Mouse (Mus musculus) limb, embryonic 13.5 days (tissue): ENCODE data around the gene Hist1h3i. TPM values are rescaled to one million over a fixed set of nuclear protein-coding genes. Genes with fewer than 3 reads are reported as not detected.
"Not testable (repeated sequence)": the region's sequence is repeated elsewhere in the genome, so short reads cannot be mapped to it uniquely, and the experiment has no call there.

Experiments
- ATAC-seq: fragments of 200-750 bp; cut with Nextera tagmentation; 2 replicates; pipeline ENCODE4 v1.8.0; 2017; ENCODE audit warnings: low read depth, moderate number of reproducible peaks, moderate TSS enrichment; ENCODE audit not compliant: low FRiP score
- H3K27ac ChIP-seq: fragments of 300-500 bp; sonication (generic); 2 replicates; pipeline ENCODE4 v1.5.1; 2015; ENCODE audit warnings: inconsistent platforms, mild to moderate bottlenecking, moderate library complexity
- H3K27me3 ChIP-seq: fragments of 300-500 bp; sonication (generic); 2 replicates; pipeline ENCODE4 v1.6.1; 2015; ENCODE audit warnings: mild to moderate bottlenecking, inconsistent platforms
- H3K36me3 ChIP-seq: fragments of 300-500 bp; sonication (generic); 2 replicates; pipeline ENCODE4 v1.6.1; 2015; ENCODE audit warnings: inconsistent platforms, mild to moderate bottlenecking, moderate library complexity
- H3K4me1 ChIP-seq: fragments of 300-500 bp; sonication (generic); 2 replicates; pipeline ENCODE4 v1.6.1; 2015; ENCODE audit warnings: inconsistent platforms
- H3K4me2 ChIP-seq: fragments of 300-500 bp; sonication (generic); replicated peaks from 2 replicates; pipeline ENCODE4 v1.6.1; 2015; ENCODE audit warnings: inconsistent platforms, mild to moderate bottlenecking, moderate library complexity
- H3K4me3 ChIP-seq: fragments of 300-500 bp; sonication (generic); 2 replicates; pipeline ENCODE4 v1.5.1; 2015; ENCODE audit warnings: moderate library complexity, mild to moderate bottlenecking, inconsistent platforms
- H3K9ac ChIP-seq: fragments of 300-500 bp; sonication (generic); 2 replicates; pipeline ENCODE4 v1.6.1; 2015; ENCODE audit warnings: mild to moderate bottlenecking, inconsistent platforms
- H3K9me3 ChIP-seq: fragments of 300-500 bp; sonication (generic); 2 replicates; pipeline ENCODE4 v1.6.1; 2016; ENCODE audit warnings: inconsistent platforms
- WGBS: fragments of 180-500 bp; shearing (Covaris S2); methylation state at CpG from one replicate; pipeline ENCODE4 v1.1.7; 2015; 5-methylcytosine and 5-hydroxymethylcytosine counted together
- polyA plus RNA-seq: library from polyadenylated mRNA; unstranded; fragments of >200 nt; fragmentation: Nextera tagmentation; extraction: Ambion mirVana; gene quantifications from 2 replicates; pipeline ENCODE4 v1.2.1, GENCODE M21; 2015

The Hist1h3i gene
- polyA plus RNA-seq, 1 experiment from 2014 or later: 146 TPM

GRCm38 (mm10) chr13:21790601-21791283, 7.6 kb upstream of the Hist1h3i start:
- no peak for ATAC-seq
- Histone ChIP-seq H3K9me3 (no peaks in the 10 kb centered on the region), H3K4me2 (peak overlapping the region; percentile 46), H3K27ac (0 out of 2 replicates have a peak overlapping the region, but pooled peaks have one; percentile 28), H3K27me3 (no peaks in the 10 kb centered on the region), H3K9ac (peak overlapping the region; percentile 35; the same call in 1 of the 2 replicates), H3K4me3 (peak overlapping the region; percentile 15; the same call in 1 of the 2 replicates), H3K36me3 (no peaks in the 10 kb centered on the region), H3K4me1 (peaks cover 21% of the 10 kb centered on the region)
- 14% methylated on average over 18 of the region's 18 CpGs for WGBS

GRCm38 (mm10) chr13:21789925-21790324, 6.8 kb upstream of the Hist1h3i start:
- no peak overlapping the region for H3K4me3 ChIP-seq
- no peak overlapping the region for H3K27ac ChIP-seq
- 57% methylated on average over 6 of the region's 6 CpGs for WGBS
- peaks cover 24% of the 10 kb centered on the region for H3K4me1 ChIP-seq
- ATAC-seq: no peak
- no peaks in the 10 kb centered on the region for H3K9me3 ChIP-seq
- H3K4me2 ChIP-seq: no peak overlapping the region
- H3K27me3 ChIP-seq: no peaks in the 10 kb centered on the region
- H3K9ac ChIP-seq: no peak overlapping the region
- no peaks in the 10 kb centered on the region for H3K36me3 ChIP-seq

- Histone ChIP-seq H3K4me2 (peak overlapping the region; percentile 65), H3K27me3 (no peaks in the 10 kb centered on the region), H3K4me3 (peak overlapping the region; percentile 34), H3K4me1 (peaks cover 33% of the 10 kb centered on the region), H3K9me3 (no peaks in the 10 kb centered on the region), H3K36me3 (no peaks in the 10 kb centered on the region), H3K27ac (peak overlapping the region; percentile 77), H3K9ac (peak overlapping the region; percentile 51; the same call in 1 of the 2 replicates)
- WGBS: 15% methylated on average over 14 of the region's 21 CpGs
- ATAC-seq: no peak
Measured at GRCm38 (mm10) chr13:21787760-21788593, 4.8 kb upstream of the Hist1h3i start.

GRCm38 (mm10) chr13:21786899-21787629, 3.9 kb upstream of the Hist1h3i start, which contains the start of the genes Hist1h2an and Hist1h2bp:
Gene Hist1h2an, minus strand, starts transcription at chr13:21787218.
Gene Hist1h2bp, plus strand, starts transcription at chr13:21787461.
- Histone ChIP-seq H3K4me2 (peak within 1 kb of the TSS; percentile 65), H3K4me1 (peaks cover 40% of the 10 kb centered on the region), H3K27ac (peak within 1 kb of the TSS; percentile 85), H3K9ac (peak within 1 kb of the TSS; percentile 67), H3K4me3 (peak within 1 kb of the TSS; percentile 43)
- not testable (repeated sequence) for H3K27me3 ChIP-seq, H3K36me3 ChIP-seq, H3K9me3 ChIP-seq
- under 1% methylated on average over 42 of the region's 63 CpGs for WGBS
- peak; percentile 95 for ATAC-seq

- H3K27me3 ChIP-seq: no peaks in the 10 kb centered on the region
- H3K36me3 ChIP-seq: no peaks in the 10 kb centered on the region
- ATAC-seq: no peak
- 9% methylated on average over 8 of the region's 8 CpGs for WGBS
- peak overlapping the region; percentile 85 for H3K27ac ChIP-seq
- H3K4me2 ChIP-seq: peak overlapping the region; percentile 65
- no peaks in the 10 kb centered on the region for H3K9me3 ChIP-seq
- peak overlapping the region; percentile 43 for H3K4me3 ChIP-seq
- peaks cover 40% of the 10 kb centered on the region for H3K4me1 ChIP-seq
- peak overlapping the region; percentile 67 for H3K9ac ChIP-seq
Measured at GRCm38 (mm10) chr13:21786189-21786898, 3.2 kb upstream of the Hist1h3i start.

- Histone ChIP-seq H3K4me1 (peaks cover 37% of the 10 kb centered on the region), H3K4me2 (peak overlapping the region; percentile 80), H3K4me3 (peak overlapping the region; percentile 49), H3K27me3 (no peaks in the 10 kb centered on the region), H3K9ac (peak overlapping the region; percentile 77), H3K36me3 (no peaks in the 10 kb centered on the region), H3K27ac (peak overlapping the region; percentile 87), H3K9me3 (no peaks in the 10 kb centered on the region)
- WGBS: 30% methylated on average over 6 of the region's 6 CpGs
- no peak for ATAC-seq
Measured at GRCm38 (mm10) chr13:21784311-21784710, 1.1 kb upstream of the Hist1h3i start.

GRCm38 (mm10) chr13:21783734-21784161, 578 bp upstream of the Hist1h3i start:
- Histone ChIP-seq H3K4me3 (peak overlapping the region; percentile 49), H3K4me1 (peaks cover 37% of the 10 kb centered on the region), H3K27me3 (no peaks in the 10 kb centered on the region), H3K27ac (peak overlapping the region; percentile 87), H3K36me3 (no peaks in the 10 kb centered on the region), H3K9ac (peak overlapping the region; percentile 77), H3K4me2 (peak overlapping the region; percentile 80), H3K9me3 (no peaks in the 10 kb centered on the region)
- WGBS: 2% methylated on average over 9 of the region's 9 CpGs
- ATAC-seq: no peak

- H3K9me3 ChIP-seq, ATAC-seq, H3K27me3 ChIP-seq, H3K36me3 ChIP-seq: not testable (repeated sequence)
- Histone ChIP-seq H3K9ac (peak overlapping the region; percentile 77), H3K4me1 (peaks cover 33% of the 10 kb centered on the region), H3K4me2 (peak overlapping the region; percentile 80), H3K27ac (peak overlapping the region; percentile 87), H3K4me3 (peak overlapping the region; percentile 49)
- WGBS: under 1% methylated on average over 19 of the region's 35 CpGs
Measured at GRCm38 (mm10) chr13:21782361-21783254, 562 bp downstream of the Hist1h3i start.

- WGBS: 93% methylated on average over 1 of the region's 1 CpGs
- Histone ChIP-seq H3K4me2 (no peak overlapping the region), H3K27ac (no peak overlapping the region; the same call in 1 of the 2 replicates), H3K4me3 (no peak overlapping the region), H3K4me1 (peaks cover 33% of the 10 kb centered on the region), H3K9me3 (no peaks in the 10 kb centered on the region), H3K36me3 (no peaks in the 10 kb centered on the region), H3K9ac (no peak overlapping the region), H3K27me3 (no peaks in the 10 kb centered on the region)
- no peak for ATAC-seq
Measured at GRCm38 (mm10) chr13:21781639-21782038, 1.5 kb downstream of the Hist1h3i start.

- 42% methylated on average over 6 of the region's 6 CpGs for WGBS
- H3K27ac ChIP-seq: peak overlapping the region; percentile 97
- no peaks in the 10 kb centered on the region for H3K36me3 ChIP-seq
- peak overlapping the region; percentile 85; the same call in 1 of the 2 replicates for H3K9ac ChIP-seq
- peaks cover 32% of the 10 kb centered on the region for H3K4me1 ChIP-seq
- peak overlapping the region; percentile 90 for H3K4me2 ChIP-seq
- ATAC-seq: no peak
- H3K4me3 ChIP-seq: peak overlapping the region; percentile 59
- no peaks in the 10 kb centered on the region for H3K9me3 ChIP-seq
- H3K27me3 ChIP-seq: no peaks in the 10 kb centered on the region
Measured at GRCm38 (mm10) chr13:21781021-21781555, 2.1 kb downstream of the Hist1h3i start.
